Mouse (Mus musculus) forebrain, postnatal 0 days (tissue): ENCODE results near the gene 1110059E24Rik. TPM values are rescaled to one million over a fixed set of nuclear protein-coding genes. Genes with fewer than 3 reads are reported as not detected.

Experiments
- ATAC-seq: fragments of 200-750 bp; cut with Nextera tagmentation; 2 replicates; pipeline ENCODE4 v1.8.0; 2017; ENCODE audit warnings: mild to moderate bottlenecking, moderate library complexity
- DNase-seq: peaks from one replicate; pipeline ENCODE4 v3.0.0-alpha.2; 2015
- H3K27ac ChIP-seq: fragments of 300-500 bp; sonication (generic); 2 replicates; pipeline ENCODE4 v1.5.1; 2014; ENCODE audit warnings: low read depth, mild to moderate bottlenecking, antibody characterized with exemption, low read length, moderate library complexity, mixed read lengths
- H3K27me3 ChIP-seq: fragments of 300-500 bp; sonication (generic); 2 replicates; pipeline ENCODE4 v1.6.1; 2014; ENCODE audit warnings: mild to moderate bottlenecking, low read length, mixed read lengths; ENCODE audit not compliant: insufficient read depth
- H3K36me3 ChIP-seq: fragments of 300-500 bp; sonication (generic); 2 replicates; pipeline ENCODE4 v1.6.1; 2014; ENCODE audit warnings: mild to moderate bottlenecking, moderate library complexity; ENCODE audit not compliant: insufficient read depth
- H3K4me1 ChIP-seq: fragments of 300-500 bp; sonication (generic); 2 replicates; pipeline ENCODE4 v1.6.1; 2014; ENCODE audit warnings: antibody characterized with exemption; ENCODE audit not compliant: insufficient read depth
- H3K4me2 ChIP-seq: fragments of 300-500 bp; sonication (generic); 2 replicates; pipeline ENCODE4 v1.6.1; 2014; ENCODE audit warnings: low read depth, mild to moderate bottlenecking, moderate library complexity
- H3K4me3 ChIP-seq: fragments of 300-500 bp; sonication (generic); 2 replicates; pipeline ENCODE4 v1.5.1; 2014; ENCODE audit warnings: low read depth, low read length, mixed read lengths
- H3K9ac ChIP-seq: fragments of 300-500 bp; sonication (generic); 2 replicates; pipeline ENCODE4 v1.6.1; 2014; ENCODE audit warnings: mild to moderate bottlenecking
- H3K9me3 ChIP-seq: fragments of 300-500 bp; sonication (generic); 2 replicates; pipeline ENCODE4 v1.6.1; 2016; ENCODE audit warnings: low read length
- CTCF ChIP-seq: sonication (generic); IDR thresholded peaks from 2 replicates; pipeline ENCODE4 v1.5.1; 2016; ENCODE audit warnings: antibody characterized with exemption, control low read depth, low read depth
- WGBS: fragments of 180-500 bp; shearing (Covaris S2); extraction: QIAGEN DNeasy Blood & Tissue Kit; methylation state at CpG from one replicate; pipeline ENCODE4 v1.1.7; 2014; 5-methylcytosine and 5-hydroxymethylcytosine counted together
- polyA plus RNA-seq: library from polyadenylated mRNA; unstranded; fragments of >200 nt; fragmentation: Nextera tagmentation; extraction: Ambion mirVana; gene quantifications from 2 replicates; pipeline ENCODE4 v1.2.1, GENCODE M21; 2015
- total RNA-seq: library from RNA; depleted of rRNA; stranded (reverse); fragments of >200 nt; gene quantifications from 2 replicates; pipeline ENCODE4 v1.2.3, GENCODE M21; 2014

1110059E24Rik gene
- total and polyA plus RNA-seq, 2 experiments from 2014 or later = 45.8 to 56.9 TPM

DNA sequence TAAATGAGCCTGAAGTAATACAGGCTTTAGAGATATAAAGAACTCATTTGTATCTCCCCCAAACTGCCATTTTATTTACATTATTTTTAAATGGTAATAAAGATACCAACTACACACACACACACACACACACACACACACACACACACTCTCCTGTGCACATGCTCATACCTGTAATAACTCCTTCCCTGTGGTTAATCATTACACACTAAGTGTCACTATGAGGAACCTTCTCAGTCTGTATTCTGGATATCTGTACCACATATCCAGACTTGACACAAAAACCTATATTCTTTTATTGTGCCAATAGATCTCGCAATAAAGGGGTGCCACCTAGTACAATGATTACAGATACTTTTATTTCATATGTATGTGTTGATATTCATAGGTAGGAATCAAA, 62.9 kb downstream of the 1110059E24Rik start:
- no peaks in the 10 kb centered on the region for H3K4me1 ChIP-seq
- no peaks in the 10 kb centered on the region for H3K36me3 ChIP-seq
- H3K4me2 ChIP-seq = no peak overlapping the region
- no peak overlapping the region for H3K27ac ChIP-seq
- no peaks in the 10 kb centered on the region for H3K27me3 ChIP-seq
- H3K9me3 ChIP-seq = no peaks in the 10 kb centered on the region
- no peak for DNase-seq
- no peak overlapping the region for H3K4me3 ChIP-seq
- 98% methylated on average over 1 of the region's 1 CpGs for WGBS
- no peak overlapping the region for H3K9ac ChIP-seq
- no peak for ATAC-seq
- TF ChIP-seq CTCF = no peak

DNA sequence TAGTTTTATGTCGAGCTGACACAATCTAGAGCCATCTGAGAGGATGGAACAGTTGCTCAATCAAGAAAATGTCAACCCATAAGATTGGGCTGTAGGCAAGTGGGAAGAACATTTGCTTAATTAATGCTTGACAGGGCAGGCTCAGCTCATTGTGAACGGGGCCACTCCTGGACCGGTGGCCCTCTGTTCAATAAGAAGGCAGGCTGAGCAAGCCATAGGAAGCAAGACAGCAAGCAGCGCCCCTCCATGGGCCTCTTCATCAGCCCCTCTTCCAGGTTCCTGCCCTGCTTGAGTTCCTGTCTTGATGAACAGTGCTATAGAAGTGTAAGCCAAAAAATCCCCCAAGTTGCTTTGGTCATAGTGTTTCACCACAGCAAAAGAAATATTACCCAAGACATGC, 65.2 kb downstream of the 1110059E24Rik start:
- 59% methylated on average over 4 of the region's 4 CpGs for whole genome bisulfite sequencing
- H3K4me3 ChIP-seq = no peak overlapping the region
- H3K9me3 ChIP-seq = no peaks in the 10 kb centered on the region
- no peaks in the 10 kb centered on the region for H3K36me3 ChIP-seq
- ATAC-seq = no peak
- H3K27ac ChIP-seq = no peak overlapping the region
- no peak overlapping the region for H3K9ac ChIP-seq
- no peaks in the 10 kb centered on the region for H3K27me3 ChIP-seq
- TF ChIP-seq CTCF = no peak
- H3K4me1 ChIP-seq = no peaks in the 10 kb centered on the region
- no peak overlapping the region for H3K4me2 ChIP-seq
- no peak for DNase-seq

DNA sequence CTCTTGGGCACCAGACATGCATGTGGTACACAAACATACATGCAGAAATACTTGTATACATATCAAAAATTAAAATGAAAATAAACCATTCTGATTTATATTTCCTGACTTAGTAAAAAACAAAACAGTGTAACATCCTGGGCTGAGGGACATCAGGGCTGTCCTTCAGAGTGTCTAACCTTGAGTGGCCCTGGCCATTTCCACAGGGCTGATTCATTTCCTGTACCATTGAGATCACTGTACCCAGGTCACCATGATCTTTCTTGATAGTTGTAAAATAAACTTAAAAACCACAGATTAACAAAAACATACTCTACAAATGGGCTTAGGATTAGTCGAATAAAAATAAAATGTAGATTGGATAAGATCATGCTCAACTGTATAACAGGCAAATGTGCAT, 66.2 kb downstream of the 1110059E24Rik start:
- 85% methylated on average over 1 of the region's 1 CpGs for WGBS
- no peaks in the 10 kb centered on the region for H3K36me3 ChIP-seq
- no peak for TF ChIP-seq CTCF

DNA sequence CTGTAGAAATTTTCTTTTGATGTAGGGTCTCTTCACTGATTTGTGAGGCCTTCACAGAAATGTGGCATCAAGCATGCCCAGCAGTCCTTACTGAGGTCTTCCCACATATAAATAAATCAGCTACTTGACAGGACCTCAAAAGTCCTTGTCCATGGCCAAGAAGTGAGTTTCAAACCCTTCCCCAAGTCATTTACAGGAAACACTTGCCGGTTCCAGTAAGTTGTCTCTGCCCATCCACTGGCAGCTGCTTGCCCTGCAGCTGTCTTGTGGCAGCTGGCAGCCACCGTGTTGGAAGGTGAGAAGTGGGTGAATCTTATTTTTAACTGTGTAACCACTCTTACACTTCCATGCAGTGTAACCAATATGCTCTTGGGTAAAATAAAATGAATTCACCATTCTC, 66.9 kb downstream of the 1110059E24Rik start:
- no peak overlapping the region for H3K4me3 ChIP-seq
- no peak for TF ChIP-seq CTCF
- no peaks in the 10 kb centered on the region for H3K4me1 ChIP-seq
- no peak overlapping the region for H3K4me2 ChIP-seq
- H3K27ac ChIP-seq = no peak overlapping the region
- WGBS = 96% methylated on average over 2 of the region's 2 CpGs
- ATAC-seq (no peak), DNase-seq (no peak)
- no peaks in the 10 kb centered on the region for H3K27me3 ChIP-seq
- H3K9me3 ChIP-seq = no peaks in the 10 kb centered on the region
- no peak overlapping the region for H3K9ac ChIP-seq
- no peaks in the 10 kb centered on the region for H3K36me3 ChIP-seq

More for the DNA sequence above, 66.2 kb downstream of the 1110059E24Rik start:
- no peak overlapping the region for H3K27ac ChIP-seq
- no peaks in the 10 kb centered on the region for H3K4me1 ChIP-seq
- no peak overlapping the region for H3K4me2 ChIP-seq
- no peak for ATAC-seq
- H3K9me3 ChIP-seq = no peaks in the 10 kb centered on the region
- no peak overlapping the region for H3K9ac ChIP-seq
- no peaks in the 10 kb centered on the region for H3K27me3 ChIP-seq
- DNase-seq = no peak
- no peak overlapping the region for H3K4me3 ChIP-seq

DNA sequence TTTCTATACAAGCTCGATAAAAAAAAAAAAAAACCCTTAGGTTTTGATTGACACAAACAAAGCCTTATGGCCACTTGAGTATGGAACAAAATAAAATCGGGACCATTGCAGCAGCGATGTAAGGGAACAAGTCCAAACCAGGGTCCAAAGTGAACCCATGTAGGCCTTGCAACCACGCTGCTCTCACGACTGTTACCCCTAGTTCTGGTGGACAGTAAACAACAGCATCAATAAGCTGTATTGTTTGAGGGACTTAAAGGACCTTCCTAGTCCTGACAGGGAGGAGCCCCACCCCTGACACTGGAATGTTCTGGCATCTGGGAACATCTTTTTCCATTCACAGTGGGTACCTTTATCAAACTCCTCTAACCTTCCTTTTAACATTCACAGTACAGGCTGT, 68.8 kb downstream of the 1110059E24Rik start:
- no peaks in the 10 kb centered on the region for H3K4me1 ChIP-seq
- H3K4me3 ChIP-seq = no peak overlapping the region
- 85% methylated on average over 5 of the region's 5 CpGs for WGBS
- no peak for DNase-seq
- no peak overlapping the region for H3K9ac ChIP-seq
- H3K36me3 ChIP-seq = no peaks in the 10 kb centered on the region
- no peak for TF ChIP-seq CTCF
- no peak overlapping the region for H3K27ac ChIP-seq
- H3K27me3 ChIP-seq = no peaks in the 10 kb centered on the region
- H3K9me3 ChIP-seq = no peaks in the 10 kb centered on the region
- no peak for ATAC-seq
- H3K4me2 ChIP-seq = no peak overlapping the region

DNA sequence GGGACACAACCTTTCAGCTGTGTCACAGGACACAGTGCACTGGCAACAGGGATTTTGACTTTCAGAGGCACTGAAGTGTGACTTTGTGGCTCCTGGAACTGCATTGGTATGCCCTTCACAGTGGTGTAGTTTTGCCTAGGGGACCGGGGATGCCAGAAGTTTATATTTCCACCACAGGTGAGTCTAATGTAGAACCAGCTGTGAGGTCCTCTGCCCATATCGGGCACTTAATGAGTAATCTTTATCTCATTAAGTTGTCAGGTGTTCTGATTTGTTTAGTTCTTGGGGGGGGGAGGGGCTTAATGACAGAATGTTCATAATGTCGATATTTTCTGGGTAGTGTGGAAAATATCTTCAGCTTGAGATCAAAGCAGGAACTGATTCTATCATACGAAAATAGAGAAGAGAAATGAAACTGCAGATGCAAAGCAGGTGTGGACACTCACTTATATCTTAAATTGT, 69.2 kb downstream of the 1110059E24Rik start:
- ATAC-seq (no peak), DNase-seq (no peak)
- Histone ChIP-seq H3K4me2 (no peak overlapping the region), H3K36me3 (no peaks in the 10 kb centered on the region), H3K4me1 (no peaks in the 10 kb centered on the region), H3K27me3 (no peaks in the 10 kb centered on the region), H3K4me3 (no peak overlapping the region), H3K9ac (no peak overlapping the region), H3K27ac (no peak overlapping the region), H3K9me3 (no peaks in the 10 kb centered on the region)
- TF ChIP-seq CTCF = no peak
- 88% methylated on average over 4 of the region's 4 CpGs for WGBS

DNA sequence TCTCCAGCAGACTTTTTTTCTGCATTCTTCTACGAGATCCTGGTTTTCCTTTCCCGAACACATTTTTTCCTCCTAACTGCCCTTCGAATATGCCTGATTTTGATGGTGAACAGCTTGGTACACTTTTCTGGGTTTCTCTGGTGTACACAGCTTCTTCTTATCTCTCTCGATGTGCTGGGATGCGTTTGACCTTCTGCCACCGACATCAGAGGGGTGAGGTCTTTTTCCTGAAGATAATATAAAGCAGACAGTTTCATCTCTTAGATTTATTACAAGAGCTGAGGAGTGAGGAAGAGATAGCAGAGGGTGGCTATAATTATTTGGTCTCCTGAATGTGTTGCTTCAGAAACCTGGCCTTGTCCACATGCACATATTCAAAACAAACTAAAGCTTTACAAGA, 71.4 kb downstream of the 1110059E24Rik start:
- Histone ChIP-seq H3K9me3 (no peaks in the 10 kb centered on the region), H3K4me3 (no peak overlapping the region), H3K27me3 (no peaks in the 10 kb centered on the region), H3K4me2 (no peak overlapping the region), H3K9ac (no peak overlapping the region), H3K27ac (no peak overlapping the region), H3K36me3 (no peaks in the 10 kb centered on the region), H3K4me1 (no peaks in the 10 kb centered on the region)
- 85% methylated on average over 6 of the region's 6 CpGs for WGBS
- no peak for ATAC-seq
- no peak for DNase-seq
- TF ChIP-seq CTCF = no peak

DNA sequence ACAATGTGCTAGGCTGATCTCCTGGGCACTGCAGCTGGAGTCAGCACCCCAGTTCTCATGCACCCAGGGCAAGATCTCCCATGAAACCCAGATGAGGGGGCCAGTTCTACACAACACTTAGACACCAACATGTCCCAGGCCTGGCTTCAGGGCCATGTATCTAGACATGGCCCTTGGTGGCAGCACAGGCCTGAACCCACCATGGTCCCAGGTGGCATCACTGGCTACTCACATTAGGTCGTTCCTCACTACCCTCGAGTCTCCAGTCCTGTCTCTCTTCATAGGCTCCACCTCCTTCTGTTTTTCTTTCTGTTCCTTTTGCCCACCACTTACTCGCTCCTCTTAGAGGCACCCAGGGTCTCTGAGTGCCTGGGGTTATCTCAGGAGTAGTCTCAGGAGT, 72.9 kb downstream of the 1110059E24Rik start:
- ATAC-seq = no peak
- 86% methylated on average over 3 of the region's 3 CpGs for WGBS

More for the DNA sequence above, 72.9 kb downstream of the 1110059E24Rik start:
- no peaks in the 10 kb centered on the region for H3K27me3 ChIP-seq
- H3K4me2 ChIP-seq = no peak overlapping the region
- no peak overlapping the region for H3K9ac ChIP-seq
- DNase-seq = no peak
- no peak overlapping the region for H3K27ac ChIP-seq
- H3K36me3 ChIP-seq = no peaks in the 10 kb centered on the region
- no peak for TF ChIP-seq CTCF
- H3K4me1 ChIP-seq = no peaks in the 10 kb centered on the region
- no peak overlapping the region for H3K4me3 ChIP-seq
- no peaks in the 10 kb centered on the region for H3K9me3 ChIP-seq
